Mouse (Mus musculus) stomach, embryonic 16.5 days (tissue): ENCODE data around the gene Nap1l1. TPM values are rescaled to one million over a fixed set of nuclear protein-coding genes. Genes with fewer than 3 reads are reported as not detected.
"Not testable (repeated sequence)": the region's sequence is repeated elsewhere in the genome, so short reads cannot be mapped to it uniquely, and the experiment has no call there.

Source experiments
- ATAC-seq: fragments of 200-750 bp; cut with Nextera tagmentation; 2 replicates; pipeline ENCODE4 v1.8.0; 2017; ENCODE audit warnings: moderate number of reproducible peaks, moderate TSS enrichment; ENCODE audit not compliant: insufficient read depth, low FRiP score
- H3K27ac ChIP-seq: fragments of 300-500 bp; sonication (generic); 2 replicates; pipeline ENCODE4 v1.5.1; 2014; ENCODE audit warnings: low read length
- H3K27me3 ChIP-seq: fragments of 300-500 bp; sonication (generic); 2 replicates; pipeline ENCODE4 v1.6.1; 2014; ENCODE audit warnings: low read length, control low read depth, mixed read lengths; ENCODE audit not compliant: control insufficient read depth, insufficient read depth
- H3K36me3 ChIP-seq: fragments of 300-500 bp; sonication (generic); 2 replicates; pipeline ENCODE4 v1.6.1; 2014; ENCODE audit warnings: low read length; ENCODE audit not compliant: control insufficient read depth, insufficient read depth
- H3K4me1 ChIP-seq: fragments of 300-500 bp; sonication (generic); 2 replicates; pipeline ENCODE4 v1.6.1; 2014; ENCODE audit warnings: low read length, control low read depth, mixed read lengths; ENCODE audit not compliant: control insufficient read depth, insufficient read depth
- H3K4me2 ChIP-seq: fragments of 300-500 bp; sonication (generic); 2 replicates; pipeline ENCODE4 v1.6.1; 2014; ENCODE audit warnings: low read depth, low read length, mixed read lengths
- H3K4me3 ChIP-seq: fragments of 300-500 bp; sonication (generic); replicated peaks from 2 replicates; pipeline ENCODE4 v1.5.1; 2014; ENCODE audit warnings: mild to moderate bottlenecking, low read length
- H3K9ac ChIP-seq: fragments of 300-500 bp; sonication (generic); 2 replicates; pipeline ENCODE4 v1.6.1; 2014; ENCODE audit warnings: low read length
- H3K9me3 ChIP-seq: fragments of 300-500 bp; sonication (generic); replicated peaks from 2 replicates; pipeline ENCODE4 v1.6.1; 2016; ENCODE audit warnings: low read length, control low read depth; ENCODE audit not compliant: control insufficient read depth
- WGBS: fragments of 180-500 bp; shearing (Covaris S2); extraction: QIAGEN DNeasy Blood & Tissue Kit; methylation state at CpG from one replicate; pipeline ENCODE4 v1.1.7; 2014; 5-methylcytosine and 5-hydroxymethylcytosine counted together
- polyA plus RNA-seq: library from polyadenylated mRNA; unstranded; fragments of >200 nt; fragmentation: Nextera tagmentation; extraction: Ambion mirVana; gene quantifications from 2 replicates; pipeline ENCODE4 v1.2.1, GENCODE M21; 2015

Gene Nap1l1
- 154 and 180 TPM in 2 replicates for polyA plus RNA-seq

GRCm38 (mm10) chr10:111472686-111473510 is at the start of gene Nap1l1:
Gene Nap1l1 (plus strand): TSS chr10:111473223.
- Histone ChIP-seq H3K4me1 (peaks cover 14% of the 10 kb centered on the region), H3K27ac (peak within 1 kb of the TSS; percentile 89), H3K9ac (peak within 1 kb of the TSS; percentile 98), H3K4me2 (peak within 1 kb of the TSS; percentile 77), H3K9me3 (no peaks in the 10 kb centered on the region), H3K36me3 (no peaks in the 10 kb centered on the region), H3K27me3 (no peaks in the 10 kb centered on the region), H3K4me3 (peak within 1 kb of the TSS; percentile 98)
- 2% methylated on average over 60 of the region's 80 CpGs for WGBS
- peak; percentile 99 for ATAC-seq

- 63% methylated on average over 1 of the region's 1 CpGs for WGBS
- Histone ChIP-seq H3K4me3 (no peak overlapping the region), H3K4me2 (no peak overlapping the region), H3K36me3 (no peaks in the 10 kb centered on the region), H3K4me1 (no peaks in the 10 kb centered on the region), H3K27ac (no peak overlapping the region), H3K9ac (no peak overlapping the region), H3K27me3 (no peaks in the 10 kb centered on the region), H3K9me3 (no peaks in the 10 kb centered on the region)
- ATAC-seq: no peak
Observed at GRCm38 (mm10) chr10:111426491-111426890, 46.5 kb upstream of the Nap1l1 start.

- 83% methylated on average over 3 of the region's 3 CpGs for WGBS
- no peak overlapping the region for H3K9ac ChIP-seq
- no peak overlapping the region for H3K4me3 ChIP-seq
- H3K27ac ChIP-seq: no peak overlapping the region
- no peaks in the 10 kb centered on the region for H3K36me3 ChIP-seq
- no peaks in the 10 kb centered on the region for H3K9me3 ChIP-seq
- ATAC-seq: no peak
- no peaks in the 10 kb centered on the region for H3K27me3 ChIP-seq
- no peaks in the 10 kb centered on the region for H3K4me1 ChIP-seq
- H3K4me2 ChIP-seq: no peak overlapping the region
Observed at GRCm38 (mm10) chr10:111433502-111433901, 39.5 kb upstream of the Nap1l1 start.

- ATAC-seq: no peak
- Histone ChIP-seq H3K4me3 (no peak overlapping the region), H3K27ac (no peak overlapping the region), H3K9ac (no peak overlapping the region), H3K4me1 (no peaks in the 10 kb centered on the region), H3K4me2 (no peak overlapping the region), H3K36me3 (no peaks in the 10 kb centered on the region), H3K27me3 (no peaks in the 10 kb centered on the region), H3K9me3 (no peaks in the 10 kb centered on the region)
- WGBS: 56% methylated on average over 3 of the region's 3 CpGs
Observed at GRCm38 (mm10) chr10:111441034-111441440, 32.0 kb upstream of the Nap1l1 start.

- H3K9ac ChIP-seq: no peak overlapping the region
- WGBS: 59% methylated on average over 9 of the region's 9 CpGs
- H3K4me1 ChIP-seq: no peaks in the 10 kb centered on the region
- H3K27me3 ChIP-seq: no peaks in the 10 kb centered on the region
- H3K9me3 ChIP-seq: no peaks in the 10 kb centered on the region
- H3K36me3 ChIP-seq: no peaks in the 10 kb centered on the region
- no peak overlapping the region for H3K27ac ChIP-seq
- H3K4me3 ChIP-seq: no peak overlapping the region
- no peak for ATAC-seq
- H3K4me2 ChIP-seq: no peak overlapping the region
Observed at GRCm38 (mm10) chr10:111444199-111444598, 28.8 kb upstream of the Nap1l1 start.

DNA sequence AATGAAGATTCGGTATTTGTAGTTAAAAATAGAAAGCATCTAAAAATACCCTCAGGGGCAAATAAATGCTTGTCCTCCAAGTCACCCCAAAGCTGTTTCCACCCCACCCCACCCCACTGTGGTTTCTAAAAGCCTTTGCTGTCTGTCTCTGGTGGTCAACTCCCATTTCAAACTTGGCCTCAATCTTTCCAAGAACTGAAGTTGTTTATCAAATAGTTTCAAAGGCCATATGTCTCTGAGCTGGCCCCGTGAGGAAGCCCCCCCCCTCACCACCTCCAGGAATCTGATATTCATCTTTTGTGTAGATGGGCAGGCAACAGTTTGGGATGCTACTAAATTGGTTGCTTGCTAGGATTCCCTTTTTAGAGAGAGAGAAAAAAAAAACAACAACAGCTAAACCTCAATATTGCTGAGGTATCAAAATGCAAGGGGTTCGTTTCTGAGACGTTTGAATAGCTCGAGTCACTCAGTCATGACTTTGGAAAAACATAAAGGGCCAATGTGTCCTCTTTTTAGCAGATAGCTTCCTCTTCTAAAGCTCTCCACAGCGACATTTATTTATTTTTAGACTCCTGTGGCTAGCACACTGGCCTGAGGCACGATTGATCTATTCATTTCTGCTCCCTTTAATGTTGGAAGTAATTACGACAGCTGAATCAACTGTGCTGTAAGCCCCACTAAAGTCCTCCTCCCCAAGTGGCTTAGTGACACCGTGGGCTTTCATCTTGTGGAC is 26.9 kb upstream of the Nap1l1 start:
- 41% methylated on average over 9 of the region's 9 CpGs for WGBS
- H3K27ac ChIP-seq: no peak overlapping the region
- H3K4me2 ChIP-seq: no peak overlapping the region
- no peak overlapping the region for H3K4me3 ChIP-seq
- ATAC-seq: no peak
- no peaks in the 10 kb centered on the region for H3K27me3 ChIP-seq
- no peaks in the 10 kb centered on the region for H3K36me3 ChIP-seq
- H3K9me3 ChIP-seq: no peaks in the 10 kb centered on the region
- H3K9ac ChIP-seq: no peak overlapping the region
- H3K4me1 ChIP-seq: no peaks in the 10 kb centered on the region

DNA sequence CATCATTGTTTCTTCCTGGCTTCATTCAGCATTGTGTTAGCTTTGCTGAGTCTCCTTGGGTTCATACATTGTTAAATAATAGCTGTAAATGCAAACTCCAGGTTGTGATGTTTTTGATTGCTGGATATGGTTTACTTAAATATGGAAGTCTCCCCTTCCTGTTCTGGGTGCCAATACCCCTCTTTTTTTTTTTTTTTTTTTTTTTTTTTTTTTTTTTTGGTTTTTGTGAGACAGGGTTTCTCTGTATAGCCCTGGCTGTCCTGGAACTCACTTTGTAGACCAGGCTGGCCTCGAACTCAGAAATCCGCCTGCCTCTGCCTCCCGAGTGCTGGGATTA is 26.4 kb upstream of the Nap1l1 start:
- H3K4me1 ChIP-seq, H3K27ac ChIP-seq, H3K9me3 ChIP-seq, H3K4me3 ChIP-seq, H3K27me3 ChIP-seq, H3K9ac ChIP-seq, ATAC-seq, H3K4me2 ChIP-seq, H3K36me3 ChIP-seq: not testable (repeated sequence)
- WGBS: 95% methylated on average over 2 of the region's 3 CpGs

GRCm38 (mm10) chr10:111449662-111450061 is 23.4 kb upstream of the Nap1l1 start:
- H3K4me1 ChIP-seq, H3K27me3 ChIP-seq, ATAC-seq, H3K9me3 ChIP-seq, H3K36me3 ChIP-seq, H3K27ac ChIP-seq, H3K9ac ChIP-seq, H3K4me2 ChIP-seq, H3K4me3 ChIP-seq: not testable (repeated sequence)
- WGBS: 59% methylated on average over 5 of the region's 5 CpGs

DNA sequence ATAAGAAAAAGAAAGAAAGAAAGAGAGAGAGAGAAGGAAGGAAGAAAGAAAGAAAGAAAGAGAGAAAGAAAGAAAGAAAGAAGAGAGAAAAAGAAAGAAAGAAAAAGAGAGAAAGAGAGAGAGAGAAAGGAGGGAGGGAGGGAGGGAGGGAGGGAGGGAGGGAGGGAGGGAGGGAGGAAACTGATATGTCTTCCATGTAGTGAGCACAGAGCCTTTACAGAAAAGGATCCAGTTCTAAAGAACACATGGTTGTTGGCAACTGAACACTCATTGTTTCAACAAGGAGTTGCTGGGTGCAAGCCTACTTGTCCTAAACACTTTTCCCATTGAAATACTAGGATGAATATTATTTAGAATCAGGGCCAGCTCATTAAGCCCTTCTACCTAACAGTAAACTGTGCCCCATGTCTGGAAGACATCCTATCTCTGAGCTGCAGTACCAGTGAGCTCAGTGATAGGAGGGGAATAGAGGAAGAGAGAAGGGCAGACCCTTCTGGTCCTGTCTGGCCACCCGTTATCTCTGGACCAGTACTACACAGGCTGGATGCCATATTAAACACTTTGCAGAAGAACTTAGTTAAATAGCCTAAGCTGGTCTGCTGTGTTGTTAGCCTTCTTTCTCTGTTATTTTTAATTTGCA is 21.2 kb upstream of the Nap1l1 start:
- Histone ChIP-seq H3K9me3 (no peaks in the 10 kb centered on the region), H3K27ac (no peak overlapping the region), H3K27me3 (no peaks in the 10 kb centered on the region), H3K36me3 (no peaks in the 10 kb centered on the region), H3K4me2 (no peak overlapping the region), H3K4me1 (no peaks in the 10 kb centered on the region), H3K9ac (no peak overlapping the region), H3K4me3 (no peak overlapping the region)
- ATAC-seq: no peak
- WGBS: 85% methylated on average over 1 of the region's 1 CpGs
